Mouse (Mus musculus) Muller cell, postnatal 12 days (primary cell): ENCODE data around the gene Chst8.

Experiments
- DNase-seq: peaks from one replicate; pipeline ENCODE4 v3.0.0-alpha.2; 2015; ENCODE audit errors: inconsistent ontology term

The Chst8 gene

DNA sequence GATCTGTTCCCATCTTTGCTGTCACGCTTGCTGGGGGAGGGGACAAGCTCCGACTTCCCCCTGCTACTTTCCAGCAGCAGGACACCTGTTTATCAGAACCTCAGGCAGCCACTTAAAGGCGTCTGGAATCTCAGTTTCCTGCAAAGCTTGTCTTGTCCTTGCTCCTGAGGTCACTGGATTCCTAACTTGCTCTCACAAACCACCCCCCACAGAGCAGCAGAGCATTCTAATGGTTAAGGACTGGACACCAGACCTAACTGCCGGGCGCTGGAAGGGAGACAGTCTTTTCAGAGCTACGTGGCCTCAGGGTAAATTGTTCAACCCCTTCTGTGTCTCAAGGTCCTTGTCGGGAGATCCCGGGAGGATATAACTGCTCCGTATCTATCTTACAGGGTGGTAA lies 143.2 kb downstream of the Chst8 start:
- no peak for DNase-seq

DNA sequence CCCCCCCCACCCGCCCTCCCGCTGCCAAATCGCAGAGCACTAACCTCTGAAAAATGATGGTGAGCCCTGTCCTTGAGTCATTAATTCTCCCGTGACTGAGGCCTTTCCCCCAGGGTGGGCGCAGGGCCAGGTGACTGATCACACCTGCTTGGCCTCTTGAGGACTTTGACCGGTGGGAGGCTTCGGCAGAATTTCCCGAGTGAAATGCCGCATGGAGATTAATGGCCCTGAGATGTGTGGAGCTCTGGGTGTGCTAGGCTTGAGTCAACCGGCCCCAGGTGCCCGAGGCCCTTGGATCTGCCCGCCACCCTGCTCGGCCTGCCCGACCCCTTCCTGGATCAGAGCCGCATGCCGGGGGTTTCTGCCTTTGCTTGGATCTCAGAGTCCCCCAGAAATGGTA lies 144.6 kb downstream of the Chst8 start:
- no peak for DNase-seq

DNA sequence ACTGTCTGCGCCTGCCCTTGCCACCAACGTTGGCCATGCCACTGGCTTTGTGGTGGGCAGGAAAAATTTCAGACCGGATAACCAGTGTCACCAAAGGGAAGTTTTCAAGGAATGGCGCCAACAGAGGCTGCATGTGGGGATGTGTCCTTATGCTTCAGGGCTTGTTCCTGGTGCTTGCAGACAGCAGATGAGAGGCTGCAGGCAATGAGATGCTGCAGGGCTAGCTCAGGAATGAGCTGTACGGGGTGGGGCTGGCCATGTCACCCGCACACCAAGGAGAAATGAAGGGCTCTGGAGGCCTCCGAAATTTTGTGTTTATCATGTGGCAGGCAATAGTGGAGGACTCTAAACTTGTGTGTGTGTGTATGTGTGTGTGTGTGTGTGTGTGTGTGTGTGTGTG lies 149.4 kb downstream of the Chst8 start:
- no peak for DNase-seq

DNA sequence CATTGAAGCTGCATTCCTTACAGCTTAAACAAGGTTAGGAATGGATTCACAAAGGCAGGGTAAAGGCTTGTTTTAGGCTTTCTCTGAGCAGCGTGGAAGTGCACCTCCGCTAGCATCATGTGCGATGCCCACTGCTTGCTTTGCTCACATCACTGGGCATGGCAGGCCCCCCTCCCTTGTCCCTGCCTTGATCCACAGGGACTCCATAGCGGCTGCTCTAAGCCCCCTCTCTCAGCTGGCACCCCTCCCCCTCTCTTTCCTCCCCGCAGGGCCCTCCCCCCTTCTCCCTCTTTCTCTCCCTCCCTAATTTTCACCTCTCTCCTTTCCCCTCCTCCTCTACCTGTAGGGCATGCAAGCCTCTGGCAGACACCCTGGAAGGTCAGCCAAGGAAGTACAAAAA lies 150.3 kb downstream of the Chst8 start:
- DNase-seq = no peak

DNA sequence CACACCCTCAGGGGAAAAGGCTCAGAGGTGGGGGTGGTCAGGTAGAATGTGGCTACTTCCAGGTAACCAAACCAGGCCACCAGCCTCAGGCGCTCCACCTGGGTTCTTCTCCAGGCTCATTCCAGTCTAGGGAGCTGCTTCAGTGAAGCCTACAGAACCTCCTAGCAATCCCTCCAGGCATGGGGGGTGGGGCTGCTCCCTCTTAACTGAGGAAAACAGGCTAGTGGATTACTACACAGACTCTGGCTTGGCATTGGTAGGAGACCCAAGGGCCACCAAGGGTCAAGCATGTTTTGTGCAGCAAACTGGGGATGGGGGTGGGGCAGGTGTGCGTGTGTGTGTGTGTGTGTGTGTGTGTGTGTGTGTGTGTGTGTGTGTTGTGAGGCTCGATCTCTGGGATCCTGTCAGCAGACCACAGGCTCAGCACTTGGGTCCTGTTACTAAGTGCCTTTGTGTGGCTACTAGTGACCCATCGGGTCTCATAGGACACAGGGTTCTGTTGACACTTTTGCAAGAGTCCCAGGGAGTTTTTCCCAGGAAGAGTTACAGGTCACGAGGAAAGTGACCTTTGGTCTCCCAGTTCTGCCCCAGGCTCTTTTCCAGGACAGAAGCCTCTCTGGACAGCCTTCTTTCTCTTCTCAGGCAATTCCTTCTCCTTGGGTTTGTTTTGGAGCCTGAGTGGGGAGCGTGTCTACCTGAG lies 153.0 kb downstream of the Chst8 start:
- DNase-seq = no peak

DNA sequence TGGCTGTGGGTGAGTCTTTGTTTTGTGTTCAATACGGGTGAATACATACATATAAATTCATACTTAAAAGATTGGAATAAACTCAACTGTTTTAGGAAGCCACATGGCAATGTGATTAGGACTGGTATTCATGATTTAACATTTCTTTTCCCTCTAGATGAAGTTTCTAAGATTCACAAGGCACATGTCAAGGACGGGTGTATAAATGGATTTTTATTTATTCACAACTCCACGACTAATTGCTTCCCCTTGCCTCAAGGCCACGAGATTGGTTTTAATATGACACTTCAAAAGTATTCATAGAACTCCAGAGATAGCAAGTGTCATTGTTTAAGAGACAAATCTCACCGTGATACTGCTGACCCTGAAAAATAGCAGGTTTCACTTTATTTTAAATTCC lies 155.9 kb downstream of the Chst8 start, which contains the start of gene Kctd15:
TSS of gene Kctd15 (minus strand) at position 101 of the 400 bp plus-strand sequence.
- no peak for DNase-seq

DNA sequence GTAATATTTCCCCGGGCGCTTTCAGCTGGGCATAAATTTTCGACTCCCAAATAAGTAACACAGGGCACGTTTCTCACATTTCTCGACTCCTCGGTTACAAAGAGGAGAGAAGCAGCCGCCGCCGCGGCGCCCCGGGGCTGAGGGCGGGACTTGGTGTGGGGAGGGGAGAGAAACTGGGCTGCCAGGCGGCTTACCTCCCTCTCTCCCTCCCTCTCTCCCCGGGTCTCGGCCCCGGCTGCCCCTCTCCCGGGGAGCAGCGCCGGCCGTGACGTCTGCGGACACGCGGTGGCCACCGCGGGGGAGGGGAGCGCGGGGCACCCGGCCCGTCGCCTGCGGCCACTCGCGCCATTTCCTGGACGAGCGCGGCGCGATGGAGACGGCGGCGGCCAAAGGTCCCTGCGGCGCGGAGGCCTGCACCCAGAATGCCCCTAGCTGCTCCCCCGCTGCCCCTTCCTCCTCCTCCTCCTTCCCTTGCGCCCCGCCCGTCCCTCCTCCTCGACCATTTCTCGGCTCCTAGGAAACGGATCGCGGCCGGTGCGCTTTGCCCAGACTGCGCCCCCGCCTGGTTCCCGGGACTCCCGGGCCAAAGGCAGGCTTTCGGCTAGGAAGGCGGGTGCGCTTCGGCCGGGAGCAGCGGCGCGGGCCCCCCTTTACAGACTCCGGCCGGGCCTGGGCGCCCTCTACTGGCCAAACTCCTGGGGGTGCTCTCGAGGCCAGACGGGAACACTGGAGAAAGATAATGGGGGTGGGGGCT lies 157.2 kb downstream of the Chst8 start:
- peak; percentile 96 for DNase-seq

DNA sequence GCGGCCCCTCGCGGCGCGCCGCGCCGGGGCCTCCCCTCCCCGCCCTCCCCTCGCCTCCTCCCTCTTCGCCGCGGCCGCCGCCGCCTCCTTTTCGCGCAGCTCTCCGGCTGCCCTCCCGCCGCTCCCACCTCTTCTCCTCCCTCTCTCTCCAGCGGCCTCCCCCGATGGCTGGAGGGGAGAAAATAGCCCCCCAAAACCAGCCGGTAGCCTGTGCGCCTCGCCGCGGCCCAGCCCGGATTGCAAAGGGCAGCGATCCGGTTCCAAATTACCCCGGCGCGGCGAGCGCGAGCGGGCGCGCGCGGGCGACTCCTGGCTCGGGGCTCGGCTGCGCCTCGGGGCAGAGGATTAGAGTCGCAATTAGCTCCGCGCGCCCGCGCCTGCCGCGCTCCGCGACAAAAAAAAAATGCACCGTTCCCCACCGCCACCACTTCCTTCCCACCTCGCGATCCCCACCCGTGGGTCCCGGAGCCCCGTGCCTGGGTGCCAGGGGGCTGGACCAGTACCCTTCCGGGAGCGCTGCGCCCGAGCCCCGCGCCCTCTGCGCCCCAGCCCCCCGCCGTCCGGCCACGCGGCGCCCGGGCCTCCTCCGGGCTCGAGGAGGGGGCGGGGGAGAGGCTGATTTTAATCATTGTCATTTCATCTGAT lies 157.9 kb downstream of the Chst8 start:
- DNase-seq = peak; percentile 88

DNA sequence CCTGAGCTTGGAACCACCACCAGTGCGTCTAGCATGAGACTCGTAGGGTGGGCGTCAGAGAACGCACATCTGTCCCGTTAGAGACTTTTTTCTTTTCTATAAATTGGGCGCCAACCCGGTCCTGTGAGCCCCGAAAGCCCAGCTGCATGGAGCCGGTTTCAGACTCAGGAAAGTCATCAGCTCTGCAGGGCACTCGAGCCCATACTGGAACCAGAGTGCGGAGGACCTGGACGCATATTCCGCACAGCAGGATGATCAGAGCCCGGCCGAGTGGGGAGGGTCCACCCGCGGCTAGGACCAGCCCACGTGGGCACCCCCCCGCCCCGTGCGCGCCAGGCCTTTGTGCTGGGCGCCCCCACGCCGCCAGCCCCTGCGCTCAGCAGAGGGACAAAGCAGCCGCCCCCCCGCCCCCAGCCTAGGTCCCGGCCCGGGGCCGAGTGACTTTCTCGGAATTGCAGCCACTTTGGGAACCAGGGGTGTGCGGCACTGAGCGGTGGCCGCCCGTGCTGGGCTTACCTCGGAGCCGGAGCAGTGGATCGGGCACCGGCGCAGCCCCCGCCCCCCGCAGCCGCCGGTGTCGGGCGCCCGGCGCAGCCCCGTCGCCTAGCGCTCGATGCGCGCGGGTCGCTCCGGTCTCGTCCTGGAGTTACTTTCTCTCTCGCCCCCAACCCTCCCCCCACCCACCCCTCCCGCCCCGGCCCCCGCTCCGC lies 158.6 kb downstream of the Chst8 start:
- DNase-seq = peak; percentile 50

DNA sequence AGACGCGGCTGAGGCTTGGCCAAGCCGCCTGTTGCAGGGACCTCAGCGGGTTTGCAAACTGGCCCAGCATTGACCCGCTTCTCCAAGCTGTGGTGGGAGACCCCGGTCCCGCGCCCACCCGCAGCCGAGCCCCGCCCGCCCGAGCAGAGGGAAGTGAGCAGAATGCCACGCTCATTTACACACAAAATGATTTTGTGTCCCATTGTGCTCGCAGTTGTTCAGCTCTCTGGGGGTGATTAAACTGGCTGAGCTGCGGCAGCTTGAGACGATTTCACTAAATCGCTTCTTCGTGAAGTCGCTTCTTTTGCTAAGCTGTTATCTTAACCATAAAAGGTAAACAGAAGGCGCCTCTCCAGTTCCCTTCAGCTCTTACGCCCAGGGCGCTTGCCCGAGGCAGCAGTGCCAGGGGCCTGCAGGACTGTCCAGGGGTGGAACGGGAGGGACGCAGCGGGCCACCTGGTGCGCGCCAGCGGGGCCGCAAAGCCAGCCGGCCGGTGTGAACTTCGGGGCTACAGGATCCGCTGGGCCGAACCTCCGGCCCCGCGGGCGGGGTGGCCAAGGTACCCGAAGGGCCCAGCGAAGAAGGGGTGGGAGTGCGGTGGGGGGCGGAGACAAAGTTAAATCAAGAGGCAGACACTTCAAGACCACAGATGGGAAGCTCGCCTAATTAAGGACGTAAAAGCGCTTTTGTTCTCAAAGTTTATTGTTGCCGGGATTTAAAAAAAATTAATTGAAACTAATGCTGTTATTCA lies 159.6 kb downstream of the Chst8 start:
- peak; percentile 64 for DNase-seq

DNA sequence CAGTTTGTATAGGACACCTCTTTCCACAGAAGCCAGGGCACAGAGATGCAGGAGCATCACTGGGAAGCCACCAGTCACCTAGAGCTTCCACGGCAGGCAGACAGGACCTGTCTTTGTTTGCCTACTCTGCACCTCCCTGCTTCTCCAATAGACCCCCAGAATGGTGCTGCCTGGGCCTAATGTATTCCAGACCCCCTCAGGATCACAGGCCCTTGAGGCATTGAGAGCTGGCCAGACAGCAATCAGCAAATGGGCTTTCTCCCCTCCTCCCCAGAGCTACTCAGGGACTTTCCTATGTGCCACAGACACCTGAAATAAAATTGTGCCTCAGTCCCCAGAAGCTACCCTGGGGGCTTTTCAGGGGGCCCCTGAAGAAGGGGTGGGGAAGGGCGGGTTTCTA lies 161.1 kb downstream of the Chst8 start:
- DNase-seq = no peak

DNA sequence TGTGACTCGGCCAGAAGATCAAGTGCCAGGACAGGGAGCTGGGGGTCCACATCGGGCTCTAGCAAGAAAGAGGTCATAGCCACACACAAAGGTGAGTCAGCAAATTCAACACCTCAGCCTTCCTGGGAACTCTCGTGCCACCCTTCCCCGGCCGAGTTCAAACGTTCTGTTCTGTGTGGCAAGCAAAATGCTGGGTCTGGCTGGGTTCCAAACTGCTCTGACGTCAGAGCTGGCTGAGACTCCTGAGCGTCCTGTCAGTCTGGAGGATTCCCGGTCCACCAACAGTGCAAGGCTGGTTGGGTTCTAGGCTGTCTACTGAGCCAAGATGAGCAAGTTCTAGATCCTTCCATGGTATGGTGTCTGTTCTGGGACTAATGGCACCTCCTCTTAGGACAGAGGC lies 165.5 kb downstream of the Chst8 start:
- peak; percentile 60 for DNase-seq

DNA sequence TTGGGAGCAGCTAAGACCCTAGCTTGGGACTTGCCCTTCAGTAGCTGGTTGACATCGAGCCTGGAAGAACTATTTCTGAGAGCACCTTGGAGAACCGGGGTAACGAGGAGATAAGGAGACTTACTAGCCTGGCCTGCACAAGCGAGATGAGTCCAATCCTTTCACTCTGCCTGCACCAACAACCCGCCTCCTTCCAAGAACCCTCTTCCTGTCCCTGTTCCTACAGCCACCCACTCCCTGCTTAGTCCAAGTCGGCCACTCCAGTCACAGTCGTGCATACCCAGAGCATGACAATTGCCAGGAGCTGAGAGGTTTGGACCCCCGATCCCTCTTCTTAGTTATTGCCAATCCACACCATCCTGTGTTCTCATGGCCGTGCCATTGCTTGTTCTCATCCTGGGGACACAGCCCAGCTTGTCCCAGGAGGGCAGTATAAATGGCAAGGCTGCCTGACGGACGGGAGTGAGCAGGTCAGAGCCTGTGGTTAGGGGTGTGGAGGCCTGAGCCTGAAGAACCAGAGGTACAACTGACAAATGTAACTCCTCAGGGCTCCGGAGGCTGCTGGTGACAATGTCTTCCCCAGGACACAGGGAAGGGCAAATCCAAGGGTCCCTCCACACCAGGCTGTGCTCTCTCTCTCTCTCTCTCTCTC lies 166.2 kb downstream of the Chst8 start:
- no peak for DNase-seq

DNA sequence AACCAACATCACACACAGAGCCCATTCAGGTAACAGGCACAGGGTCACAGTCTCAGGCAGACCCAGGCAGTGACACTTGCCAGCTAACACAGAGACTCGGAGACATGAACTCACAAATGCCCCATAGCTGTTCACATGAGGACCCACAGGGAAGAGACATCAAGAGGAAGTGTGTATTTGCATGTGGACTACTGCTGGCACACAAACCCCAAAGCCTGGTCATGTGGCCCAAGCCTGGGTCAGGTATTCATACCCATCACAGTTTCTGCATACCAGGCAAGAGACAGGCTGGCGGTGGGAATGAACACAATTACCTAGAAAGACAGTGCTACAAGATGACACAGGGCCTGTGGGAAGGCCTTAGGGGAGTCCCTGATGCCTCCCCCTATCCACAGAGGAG lies 166.9 kb downstream of the Chst8 start:
- DNase-seq = no peak

DNA sequence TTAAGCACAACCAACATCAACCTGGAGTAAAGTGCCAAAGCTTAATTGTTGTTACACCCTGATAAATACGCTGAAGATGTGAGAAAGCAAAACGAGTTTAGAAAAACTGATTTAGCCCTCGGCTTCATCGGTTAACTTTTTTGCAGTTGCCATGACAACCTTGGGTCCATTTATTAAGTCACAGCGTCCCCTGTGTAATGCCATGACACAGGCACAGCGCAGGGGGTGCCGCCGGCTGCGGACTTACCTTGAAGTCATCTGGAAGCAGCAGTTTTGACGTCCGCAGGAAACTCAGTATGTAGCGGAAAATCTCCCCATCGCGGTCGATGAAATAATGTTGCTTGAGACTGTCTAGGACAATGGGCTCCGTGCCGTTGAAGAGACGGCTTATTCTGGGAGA lies 167.9 kb downstream of the Chst8 start:
- no peak for DNase-seq

DNA sequence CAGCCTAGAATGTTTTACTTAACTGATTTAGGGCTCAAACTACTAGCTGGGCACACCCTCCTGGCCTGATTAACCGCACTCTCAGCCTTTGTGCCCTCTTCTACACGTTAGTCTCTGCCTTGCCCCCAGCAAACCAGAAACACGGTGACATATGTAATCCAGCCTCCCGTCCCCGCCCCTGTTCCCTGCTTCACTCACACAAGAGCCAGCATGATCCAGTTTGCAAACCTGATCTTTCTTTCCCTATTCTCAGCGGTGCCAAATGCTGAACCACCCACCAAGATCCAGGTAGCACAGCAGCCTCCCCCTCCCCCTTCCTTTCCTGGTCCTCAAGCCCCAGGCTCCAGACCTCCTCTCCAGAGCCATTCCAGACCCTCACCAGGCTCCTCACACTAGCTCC lies 169.2 kb downstream of the Chst8 start:
- DNase-seq = no peak

DNA sequence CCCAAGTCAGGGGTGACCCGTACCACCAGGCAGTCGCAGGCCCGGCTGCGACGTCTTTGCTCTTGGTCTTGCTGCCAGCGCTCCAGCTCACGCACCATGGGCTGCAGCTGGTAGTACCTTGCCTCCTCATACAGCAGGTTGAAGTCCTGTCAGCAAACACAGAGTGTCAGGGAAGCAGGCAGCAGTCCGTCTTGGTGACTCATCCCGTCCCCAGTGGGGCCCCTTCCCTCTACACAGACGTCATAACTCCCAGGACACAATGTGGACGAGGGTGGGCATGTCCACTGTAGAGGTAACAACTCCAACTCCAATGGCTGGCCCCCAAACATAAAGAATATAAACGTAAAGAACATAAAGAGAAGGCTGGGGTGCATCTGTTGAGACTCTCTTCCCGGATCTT lies 170.5 kb downstream of the Chst8 start:
- no peak for DNase-seq

DNA sequence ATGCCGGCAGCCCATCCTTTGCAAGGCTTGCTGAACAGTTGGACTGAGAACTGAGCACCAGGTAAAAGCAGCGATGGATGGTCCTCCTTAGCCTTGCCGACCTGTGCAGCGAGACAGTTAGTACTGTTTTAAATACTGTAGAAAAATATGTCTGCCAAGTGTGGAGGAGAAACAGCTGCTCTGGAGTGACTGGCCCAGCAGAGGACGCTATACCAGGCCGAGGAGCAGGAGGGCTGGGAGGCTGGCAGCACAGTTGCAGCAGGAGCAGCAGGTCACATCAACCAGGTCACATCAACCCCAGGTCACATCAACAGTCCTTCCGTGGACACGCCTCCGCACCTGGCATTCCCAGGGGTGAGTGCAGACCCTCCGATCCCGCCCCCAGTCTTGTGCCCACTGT lies 172.7 kb downstream of the Chst8 start:
- no peak for DNase-seq

DNA sequence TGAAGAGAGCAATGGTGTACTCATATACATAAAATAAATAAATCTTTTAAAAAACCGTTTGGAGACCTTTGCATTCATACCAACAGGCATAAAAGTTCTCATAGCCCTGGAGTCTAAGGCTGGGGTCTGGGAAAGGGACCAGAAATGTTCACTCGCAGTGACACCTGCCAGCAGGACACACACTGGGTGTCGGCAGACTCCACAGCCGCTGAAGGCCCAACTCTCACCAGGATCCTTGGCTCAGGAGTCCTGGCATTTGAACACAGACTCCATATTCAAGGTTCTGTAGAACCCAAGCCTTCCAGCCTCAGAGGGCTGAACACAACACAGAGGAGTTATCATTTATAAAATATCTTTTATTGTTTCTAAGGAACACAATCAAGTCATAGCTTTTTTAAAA lies 175.8 kb downstream of the Chst8 start:
- no peak for DNase-seq

DNA sequence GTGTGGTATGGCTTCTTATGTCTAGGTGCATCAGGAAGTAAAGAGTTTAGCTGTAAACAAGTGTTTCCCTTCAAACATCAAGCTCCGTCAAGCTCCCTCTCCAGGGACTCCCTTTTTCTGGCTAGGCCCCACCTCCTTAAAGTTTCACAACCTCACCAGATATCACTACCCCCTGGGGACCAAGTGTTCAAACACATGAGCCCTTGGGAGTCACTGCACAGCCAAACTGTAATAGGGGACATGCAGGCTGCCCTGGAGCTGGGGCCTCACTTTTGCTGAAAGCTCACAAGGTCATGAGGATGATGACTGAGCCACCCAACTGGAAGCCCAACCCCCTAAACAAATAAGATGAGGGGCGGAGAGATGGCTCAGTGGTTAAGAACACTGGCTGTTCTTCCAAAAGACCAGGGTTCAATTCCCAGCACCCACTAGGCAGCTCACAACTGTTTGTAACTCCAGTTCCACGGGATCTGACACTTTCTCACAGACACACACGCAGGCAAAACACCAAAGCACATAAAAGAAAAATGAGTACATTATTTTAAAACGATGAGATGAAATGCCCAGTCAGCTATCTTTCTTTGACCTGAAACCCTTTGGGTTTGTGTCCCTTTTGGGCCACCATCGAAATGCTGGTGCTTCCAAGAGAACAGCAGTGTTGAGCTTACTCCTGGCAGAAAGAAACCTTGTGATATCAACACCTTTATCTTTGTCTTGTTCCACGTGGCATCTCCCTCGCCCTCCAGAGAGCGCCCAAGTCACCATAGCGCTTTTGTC lies 179.4 kb downstream of the Chst8 start:
- no peak for DNase-seq
